Mouse (Mus musculus) brown adipose tissue, adult 24 weeks (tissue): ENCODE results near the gene Alg1. TPM values are rescaled to one million over a fixed set of nuclear protein-coding genes. Genes with fewer than 3 reads are reported as not detected.
"Not testable (repeated sequence)": the region's sequence is repeated elsewhere in the genome, so short reads cannot be mapped to it uniquely, and the experiment has no call there.

Source experiments
- H3K27ac ChIP-seq: fragments of 200-500 bp; replicated peaks from 2 replicates; pipeline ENCODE4 v1.5.1; 2012; ENCODE audit warnings: low read depth, mild to moderate bottlenecking, low read length
- H3K4me1 ChIP-seq: fragments of 200-500 bp; 2 replicates; pipeline ENCODE4 v1.6.1; 2012; ENCODE audit warnings: low read length, mixed read lengths; ENCODE audit not compliant: control insufficient read depth, insufficient read depth, insufficient read length
- H3K4me3 ChIP-seq: fragments of 200-500 bp; 2 replicates; pipeline ENCODE4 v1.5.1; 2012; ENCODE audit warnings: low read depth, mild to moderate bottlenecking, low read length, moderate library complexity; ENCODE audit not compliant: insufficient read depth
- polyA plus RNA-seq: library from polyadenylated mRNA; stranded (reverse); fragments of >200 nt; gene quantifications from 2 replicates; pipeline ENCODE4 v1.2.4, GENCODE M21; 2012; ENCODE audit not compliant: missing spikeins, insufficient read depth, insufficient read length

Gene Alg1
- polyA plus RNA-seq, 1 experiment: 20.0 TPM

DNA sequence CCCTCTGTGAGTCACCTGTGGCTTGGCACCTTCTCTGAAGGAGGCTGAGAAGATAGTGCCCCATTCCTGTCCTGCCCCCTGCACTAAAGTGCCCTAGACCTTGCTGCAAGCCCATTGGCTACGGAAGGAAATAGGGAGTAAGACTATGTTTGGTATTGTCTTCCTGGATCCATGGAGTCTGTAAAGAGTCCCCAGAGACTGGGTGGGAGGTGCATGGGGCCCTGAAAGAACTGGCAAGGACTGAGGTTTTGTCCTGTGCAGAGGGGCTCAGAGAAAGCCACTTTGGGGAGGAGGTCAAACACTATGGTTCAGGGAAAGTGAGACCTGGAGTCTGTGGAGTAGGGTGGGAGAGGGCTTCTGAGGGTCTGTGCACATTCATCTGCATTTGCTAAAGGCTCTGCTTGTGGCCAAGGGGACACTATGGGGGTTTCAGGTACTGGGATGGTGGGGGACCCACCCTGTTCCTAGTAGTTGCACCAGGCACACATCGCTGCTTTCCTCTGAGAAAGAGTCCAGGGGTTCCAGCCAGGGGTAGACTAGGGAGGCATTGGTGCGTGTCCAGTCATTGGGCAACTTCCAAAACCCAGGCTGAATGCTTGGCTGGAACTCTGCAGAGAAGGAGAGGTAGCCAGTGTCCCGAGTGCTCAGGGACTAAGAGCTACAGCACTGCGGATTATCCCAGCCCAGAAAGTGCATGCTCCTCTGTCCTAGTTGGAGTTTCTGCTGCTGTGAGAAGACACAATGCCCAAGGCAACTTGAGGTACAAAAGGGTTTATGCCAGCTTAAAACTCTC is 15.9 kb upstream of the Alg1 start:
- Histone ChIP-seq H3K27ac (no peak overlapping the region), H3K4me3 (no peak overlapping the region), H3K4me1 (no peaks in the 10 kb centered on the region; the same call in 1 of the 2 replicates)

GRCm38 (mm10) chr16:5221403-5221802 is 12.0 kb upstream of the Alg1 start:
- Histone ChIP-seq H3K4me3 (no peak overlapping the region), H3K27ac (no peak overlapping the region)

GRCm38 (mm10) chr16:5222140-5222539 is 11.3 kb upstream of the Alg1 start, which contains the start of gene AU021092:
Gene AU021092, minus strand, starts transcription at chr16:5222299.
- Histone ChIP-seq H3K4me3 (no peak within 1 kb of the TSS), H3K27ac (no peak within 1 kb of the TSS), H3K4me1 (no peaks in the 10 kb centered on the region; the same call in 1 of the 2 replicates)

More at GRCm38 (mm10) chr16:5221403-5221802, 12.0 kb upstream of the Alg1 start:
- no peaks in the 10 kb centered on the region; the same call in 1 of the 2 replicates for H3K4me1 ChIP-seq

GRCm38 (mm10) chr16:5226534-5226933 is 6.9 kb upstream of the Alg1 start:
- H3K4me1 ChIP-seq, H3K27ac ChIP-seq, H3K4me3 ChIP-seq: not testable (repeated sequence)

- H3K27ac ChIP-seq, H3K4me3 ChIP-seq, H3K4me1 ChIP-seq: not testable (repeated sequence)
Measured at GRCm38 (mm10) chr16:5227501-5227900, 5.9 kb upstream of the Alg1 start.

- H3K27ac ChIP-seq, H3K4me1 ChIP-seq, H3K4me3 ChIP-seq: not testable (repeated sequence)
Measured at GRCm38 (mm10) chr16:5228103-5228502, 5.3 kb upstream of the Alg1 start.

DNA sequence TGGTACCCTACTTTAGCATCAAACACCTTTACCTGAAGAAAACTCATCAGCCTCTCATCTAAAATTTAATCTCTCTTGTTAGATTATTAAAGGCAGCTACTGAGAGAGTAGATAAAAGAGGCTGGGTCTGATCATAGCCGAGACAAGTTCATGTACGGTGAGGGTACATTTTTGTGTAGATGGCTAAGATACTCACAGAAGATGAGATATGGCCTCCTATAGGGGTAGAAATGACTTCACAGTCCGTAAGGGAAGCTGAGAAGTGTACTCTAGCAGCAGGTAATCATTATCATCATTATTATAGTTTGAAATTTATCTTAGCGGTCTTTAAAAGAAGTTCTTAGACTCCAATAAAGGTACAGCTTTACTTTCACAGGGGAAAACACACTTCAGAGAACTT is 439 bp upstream of the Alg1 start:
- H3K27ac ChIP-seq: no peak overlapping the region
- H3K4me3 ChIP-seq: no peak overlapping the region
- 0 out of 2 replicates have a peak, but pooled peaks cover 2% of the 10 kb centered on the region for H3K4me1 ChIP-seq

- Histone ChIP-seq H3K27ac (no peak overlapping the region), H3K4me1 (no peaks in the 10 kb centered on the region), H3K4me3 (no peak overlapping the region)
Measured at GRCm38 (mm10) chr16:5242355-5242754, 8.9 kb downstream of the Alg1 start.

DNA sequence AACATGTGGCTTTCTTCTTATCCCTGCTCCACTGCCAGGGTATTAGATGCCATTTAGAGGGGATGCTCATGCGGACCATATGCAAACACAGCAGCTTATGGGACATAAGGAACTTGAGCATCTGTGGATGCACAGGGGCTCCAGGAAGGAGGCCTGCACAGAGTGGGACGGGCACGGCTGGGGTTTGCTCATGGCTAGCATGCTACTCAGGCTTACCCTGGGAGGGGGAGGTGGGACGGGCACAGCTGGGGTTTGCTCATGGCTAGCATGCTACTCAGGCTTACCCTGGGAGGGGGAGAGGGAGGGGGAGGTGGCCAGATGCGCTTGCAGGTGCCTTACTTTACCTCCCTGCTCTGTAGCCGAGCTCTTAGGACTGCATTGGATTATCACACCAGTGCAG is 9.5 kb downstream of the Alg1 start:
- no peak overlapping the region for H3K4me3 ChIP-seq
- H3K27ac ChIP-seq: no peak overlapping the region
- no peaks in the 10 kb centered on the region for H3K4me1 ChIP-seq

GRCm38 (mm10) chr16:5244411-5244810 is 11.0 kb downstream of the Alg1 start:
- H3K4me1 ChIP-seq: no peaks in the 10 kb centered on the region
- no peak overlapping the region for H3K27ac ChIP-seq
- H3K4me3 ChIP-seq: no peak overlapping the region

- Histone ChIP-seq H3K4me3 (no peak overlapping the region), H3K27ac (no peak overlapping the region), H3K4me1 (0 out of 2 replicates have a peak, but pooled peaks cover 3% of the 10 kb centered on the region)
Measured at GRCm38 (mm10) chr16:5250891-5251290, 17.5 kb downstream of the Alg1 start.

DNA sequence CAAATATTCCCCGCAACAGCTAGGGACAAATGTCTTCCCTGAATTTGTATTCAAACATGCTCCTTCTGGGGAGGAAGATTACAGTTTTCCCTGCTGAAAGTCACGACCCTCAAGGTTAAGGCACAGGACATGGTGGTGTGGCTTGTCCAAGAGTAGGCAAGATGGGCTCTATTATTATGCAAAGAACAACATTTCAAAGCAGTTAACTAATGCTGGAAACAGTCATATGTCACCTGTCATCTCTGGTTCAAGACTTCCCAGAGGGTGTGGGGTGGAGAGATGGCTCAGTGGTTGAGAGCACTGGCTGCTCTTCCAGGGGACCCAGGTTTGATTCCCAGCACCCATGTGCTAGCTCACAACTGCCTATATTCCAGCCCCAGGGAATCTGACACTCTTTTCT is 18.8 kb downstream of the Alg1 start:
- H3K27ac ChIP-seq: no peak overlapping the region
- H3K4me3 ChIP-seq: no peak overlapping the region
- peaks cover 5% of the 10 kb centered on the region; the same call in 1 of the 2 replicates for H3K4me1 ChIP-seq

- Histone ChIP-seq H3K4me1 (peaks cover 5% of the 10 kb centered on the region; the same call in 1 of the 2 replicates), H3K4me3 (peak overlapping the region; percentile 68), H3K27ac (peak overlapping the region; percentile 74)
Measured at GRCm38 (mm10) chr16:5254346-5255025, 21.1 kb downstream of the Alg1 start.

DNA sequence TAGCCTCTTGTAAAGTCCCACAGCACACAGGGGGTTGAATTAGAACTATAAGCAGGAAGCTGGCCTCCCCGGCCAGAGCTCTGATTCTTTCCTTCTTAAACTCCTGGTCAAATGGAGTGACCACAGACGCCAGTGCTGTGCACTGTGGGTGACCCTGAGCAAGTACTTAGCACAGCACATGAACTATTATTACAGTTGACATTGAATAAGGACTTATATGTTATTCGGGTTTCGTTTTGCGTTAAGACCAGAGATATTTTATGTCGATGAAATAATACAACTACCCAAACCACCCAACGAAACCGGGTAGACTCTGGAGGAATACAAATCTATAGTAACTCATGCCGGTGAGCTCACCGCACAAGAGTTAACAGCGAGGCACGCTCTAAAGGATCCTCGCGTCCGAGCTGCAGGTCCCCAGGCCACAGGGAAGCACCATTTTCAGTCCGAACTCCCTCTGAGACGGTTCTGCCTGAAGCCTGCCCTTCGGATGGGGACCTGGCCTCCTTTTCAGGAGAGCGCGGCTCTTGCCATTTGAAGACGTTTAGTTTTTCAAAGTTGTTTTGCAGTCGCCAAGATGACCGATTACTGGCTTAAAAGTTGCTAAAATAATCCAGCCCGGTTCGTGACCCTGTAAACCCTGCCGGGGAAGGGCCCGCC is 21.8 kb downstream of the Alg1 start:
- peak overlapping the region; percentile 74 for H3K27ac ChIP-seq
- peaks cover 5% of the 10 kb centered on the region; the same call in 1 of the 2 replicates for H3K4me1 ChIP-seq
- peak overlapping the region; percentile 68 for H3K4me3 ChIP-seq
